9 mouse cellular contexts compared by ENCODE assay signal in genomic region chr7:143738194-143738593, GRCm38 (mm10). TPM values are rescaled to one million over a fixed set of nuclear protein-coding genes. Genes with fewer than 3 reads are reported as not detected.
A peak's percentile ranks its signal among the peaks of the same experiment; 100 is the strongest.
DNase-seq lines count a peak whose midpoint lies in the region; ATAC-seq and TF ChIP-seq lines count a peak whose summit lies in the region.
"Had no signal": no experiment of that assay in that cellular context is flagged by ENCODE, and none has a peak within 500 bp of the region (broad histone marks: within the 10 kb centered on the region; RNA-seq: fewer than 3 reads in every experiment).

No protein-coding gene starts in this region.

- no peaks in the 10 kb centered on the region for H3K27me3 ChIP-seq in kidney, postnatal 0 days (ENCODE audit: insufficient read depth, low read length)
- H3K27me3 ChIP-seq in forebrain, embryonic 10.5 days (ENCODE audit: poor library complexity, severe bottlenecking) = peaks cover 50% of the 10 kb centered on the region
- no peaks in the 10 kb centered on the region for H3K27me3 ChIP-seq in hindbrain, embryonic 14.5 days (ENCODE audit: control insufficient read depth, insufficient read depth, low read length)
- no peaks in the 10 kb centered on the region for H3K27me3 ChIP-seq in midbrain, embryonic 16.5 days (ENCODE audit: control insufficient read depth, insufficient read depth, low read depth, low read length)

- H3K27ac ChIP-seq in kidney, postnatal 0 days = no peak overlapping the region
- H3K27ac ChIP-seq in forebrain, embryonic 10.5 days = 0 out of 2 replicates have a peak overlapping the region, but pooled peaks have one; percentile 6
- H3K27ac ChIP-seq in hindbrain, embryonic 14.5 days = peak overlapping the region; percentile 54
- peak overlapping the region; percentile 83 for H3K27ac ChIP-seq in midbrain, embryonic 16.5 days (ENCODE audit: low read length)
- H3K27ac ChIP-seq: liver, embryonic 13.5 days had no signal

- no peak for TF ChIP-seq CTCF in kidney, postnatal 0 days (IDR thresholded peaks at IDR 0.05; ENCODE audit: low read depth)

- 0 out of 2 replicates have a peak overlapping the region, but pooled peaks have one; percentile 88 for H3K9ac ChIP-seq in kidney, postnatal 0 days (ENCODE audit: low read depth, low read length)
- peak overlapping the region; percentile 76 for H3K9ac ChIP-seq in hindbrain, embryonic 14.5 days
- H3K9ac ChIP-seq in midbrain, embryonic 16.5 days (ENCODE audit: low read depth, low read length) = peak overlapping the region; percentile 98
- H3K9ac ChIP-seq: liver, embryonic 13.5 days had no signal

- H3K4me2 ChIP-seq in kidney, postnatal 0 days (ENCODE audit: low read length) = peak overlapping the region; percentile 83
- H3K4me2 ChIP-seq in hindbrain, embryonic 14.5 days (replicated peaks) = peak overlapping the region; percentile 90
- H3K4me2 ChIP-seq in midbrain, embryonic 16.5 days (ENCODE audit: low read length) = peak overlapping the region; percentile 89

- no peak for ATAC-seq in kidney, postnatal 0 days (replicated peaks; ENCODE audit: low FRiP score, low read depth)
- ATAC-seq in hindbrain, embryonic 14.5 days (ENCODE audit: low FRiP score) = no peak
- no peak for ATAC-seq in midbrain, embryonic 16.5 days
- ATAC-seq in inflammation-experienced regulatory T-cells, adult 6 months = no peak

- no peaks in the 10 kb centered on the region for H3K9me3 ChIP-seq in kidney, postnatal 0 days (replicated peaks; ENCODE audit: low read length)
- no peaks in the 10 kb centered on the region for H3K9me3 ChIP-seq in forebrain, embryonic 10.5 days
- no peaks in the 10 kb centered on the region for H3K9me3 ChIP-seq in hindbrain, embryonic 14.5 days (ENCODE audit: control insufficient read depth, low read length)
- H3K9me3 ChIP-seq in midbrain, embryonic 16.5 days (replicated peaks; ENCODE audit: control insufficient read depth, low read length, poor library complexity, severe bottlenecking) = no peaks in the 10 kb centered on the region
- H3K9me3 ChIP-seq: liver, embryonic 13.5 days had no signal

- no peak for DNase-seq in kidney, postnatal 0 days (ENCODE audit: low spot score)
- no peak for DNase-seq in kidney, adult 8-10 months
- DNase-seq in forebrain, embryonic 10.5 days (ENCODE audit: extremely low spot score, low spot score) = no peak
- no peak for DNase-seq in hindbrain, embryonic 14.5 days (ENCODE audit: low spot score)
- DNase-seq in c-Kit-positive CD71-positive TER-119-positive erythroid progenitor cells, embryonic 14.5 days (ENCODE audit: low spot score) = no peak
- DNase-seq in thymus, postnatal 36 days = no peak
- DNase-seq: liver, embryonic 13.5 days had no signal

- 71% methylated on average over 6 of the region's 6 CpGs for WGBS in kidney, postnatal 0 days
- WGBS in forebrain, embryonic 10.5 days = 85% methylated on average over 6 of the region's 6 CpGs
- 63% methylated on average over 6 of the region's 6 CpGs for WGBS in hindbrain, embryonic 14.5 days
- 61% methylated on average over 6 of the region's 6 CpGs for whole genome bisulfite sequencing in midbrain, embryonic 16.5 days

- H3K36me3 ChIP-seq in kidney, postnatal 0 days (ENCODE audit: insufficient read depth, low read length) = 0 out of 2 replicates have a peak, but pooled peaks cover 5% of the 10 kb centered on the region
- H3K36me3 ChIP-seq in forebrain, embryonic 10.5 days (replicated peaks) = no peaks in the 10 kb centered on the region
- H3K36me3 ChIP-seq in hindbrain, embryonic 14.5 days (replicated peaks; ENCODE audit: control insufficient read depth, insufficient read depth) = no peaks in the 10 kb centered on the region
- H3K36me3 ChIP-seq in midbrain, embryonic 16.5 days (ENCODE audit: control insufficient read depth, insufficient read depth, low read length) = 0 out of 2 replicates have a peak, but pooled peaks cover 4% of the 10 kb centered on the region
- H3K36me3 ChIP-seq: liver, embryonic 13.5 days had no signal

- H3K4me1 ChIP-seq in kidney, postnatal 0 days (replicated peaks; ENCODE audit: insufficient read depth, low read length) = peaks cover 17% of the 10 kb centered on the region; the same call in 1 of the 2 replicates
- peaks cover 30% of the 10 kb centered on the region for H3K4me1 ChIP-seq in forebrain, embryonic 10.5 days
- peaks cover 29% of the 10 kb centered on the region for H3K4me1 ChIP-seq in hindbrain, embryonic 14.5 days (replicated peaks; ENCODE audit: control insufficient read depth, insufficient read depth, low read length)
- H3K4me1 ChIP-seq in midbrain, embryonic 16.5 days (ENCODE audit: control insufficient read depth, insufficient read depth, low read length) = peaks cover 30% of the 10 kb centered on the region
- H3K4me1 ChIP-seq: liver, embryonic 13.5 days had no signal

- peak overlapping the region; percentile 79; the same call in 1 of the 2 replicates for H3K4me3 ChIP-seq in kidney, postnatal 0 days (replicated peaks; ENCODE audit: low read depth, low read length)
- no peak overlapping the region for H3K4me3 ChIP-seq in forebrain, embryonic 10.5 days
- peak overlapping the region; percentile 56 for H3K4me3 ChIP-seq in hindbrain, embryonic 14.5 days (replicated peaks; ENCODE audit: low read length)
- H3K4me3 ChIP-seq in midbrain, embryonic 16.5 days (ENCODE audit: low read depth, low read length) = peak overlapping the region; percentile 94
- H3K4me3 ChIP-seq: liver, embryonic 13.5 days had no signal

RNA-seq across cellular contexts. Expression of gene Osbpl5, which starts 18.6 kb away (rescaled TPM):
- 29.0 and 30.4 TPM in 2 replicates for polyA plus RNA-seq in kidney, postnatal 0 days (2015; fragmentation: Nextera tagmentation; extraction: Ambion mirVana)
- 8.9 and 9.4 TPM in 2 replicates for polyA plus RNA-seq in forebrain, embryonic 10.5 days (2016; fragmentation: Nextera tagmentation; extraction: Ambion mirVana)
- polyA plus RNA-seq in hindbrain, embryonic 14.5 days (2014; fragmentation: Nextera tagmentation; extraction: Ambion mirVana) = 35.0 and 38.1 TPM in 2 replicates
- polyA plus RNA-seq in midbrain, embryonic 16.5 days (2015; fragmentation: Nextera tagmentation; extraction: Ambion mirVana) = 43.8 and 44.1 TPM in 2 replicates
- polyA plus RNA-seq in inflammation-experienced regulatory T-cells, adult 6 months (2017; shearing (Covaris generic)) = 10 to 100 TPM; 19.0 to 34.0 (median 31.8) TPM

RNA-seq across cellular contexts. Expression of gene Mrgprg, which starts 28.6 kb away (rescaled TPM):
- polyA plus RNA-seq in kidney, postnatal 0 days (2015; fragmentation: Nextera tagmentation; extraction: Ambion mirVana) = not detected in 2 replicates
- polyA plus RNA-seq in forebrain, embryonic 10.5 days (2016; fragmentation: Nextera tagmentation; extraction: Ambion mirVana) = not detected in 2 replicates
- not detected in 2 replicates for polyA plus RNA-seq in hindbrain, embryonic 14.5 days (2014; fragmentation: Nextera tagmentation; extraction: Ambion mirVana)
- polyA plus RNA-seq in midbrain, embryonic 16.5 days (2015; fragmentation: Nextera tagmentation; extraction: Ambion mirVana) = not detected in 2 replicates
- polyA plus RNA-seq in inflammation-experienced regulatory T-cells, adult 6 months (2017; shearing (Covaris generic)) = not detected
- polyA plus RNA-seq: liver, embryonic 13.5 days had no signal

RNA-seq across cellular contexts. Expression of gene Mrgpre, which starts 46.1 kb away (rescaled TPM):
- polyA plus RNA-seq in kidney, postnatal 0 days (2015; fragmentation: Nextera tagmentation; extraction: Ambion mirVana) = 1.2 TPM in 2 replicates
- polyA plus RNA-seq in forebrain, embryonic 10.5 days (2016; fragmentation: Nextera tagmentation; extraction: Ambion mirVana) = 1.4 and 1.5 TPM in 2 replicates
- polyA plus RNA-seq in hindbrain, embryonic 14.5 days (2014; fragmentation: Nextera tagmentation; extraction: Ambion mirVana) = 8.7 and 9.2 TPM in 2 replicates
- polyA plus RNA-seq in midbrain, embryonic 16.5 days (2015; fragmentation: Nextera tagmentation; extraction: Ambion mirVana) = 11.4 and 14.1 TPM in 2 replicates
- polyA plus RNA-seq in inflammation-experienced regulatory T-cells, adult 6 months (2017; shearing (Covaris generic)) = 1 to 10 TPM; 3.9 to 6.4 (median 4.2) TPM

RNA-seq across cellular contexts. Expression of gene Tnfrsf23, which starts 52.5 kb away (rescaled TPM):
- polyA plus RNA-seq in kidney, postnatal 0 days (2015; fragmentation: Nextera tagmentation; extraction: Ambion mirVana) = 1.9 and 2.2 TPM in 2 replicates
- polyA plus RNA-seq in forebrain, embryonic 10.5 days (2016; fragmentation: Nextera tagmentation; extraction: Ambion mirVana) = 0.09 and 0.15 TPM in 2 replicates
- 0.64 and 0.80 TPM in 2 replicates for polyA plus RNA-seq in hindbrain, embryonic 14.5 days (2014; fragmentation: Nextera tagmentation; extraction: Ambion mirVana)
- polyA plus RNA-seq in midbrain, embryonic 16.5 days (2015; fragmentation: Nextera tagmentation; extraction: Ambion mirVana) = 0.72 and 0.90 TPM in 2 replicates
- polyA plus RNA-seq in inflammation-experienced regulatory T-cells, adult 6 months (2017; shearing (Covaris generic)) = 1 to 10 TPM; 3.3 to 5.0 (median 4.4) TPM
